Mouse (Mus musculus) c-Kit-positive CD71-positive TER-119-positive erythroid progenitor cells, embryonic 14.5 days (primary cell): ENCODE data around the gene Olfr509.
"Not testable (repeated sequence)": the region's sequence is repeated elsewhere in the genome, so short reads cannot be mapped to it uniquely, and the experiment has no call there.

Experiments
- DNase-seq: peaks from one replicate; pipeline ENCODE4 v3.0.0-alpha.2; 2013; ENCODE audit warnings: low spot score

The Olfr509 gene

GRCm38 (mm10) chr7:108651806-108652205 lies at the start of gene Olfr509:
Gene Olfr509, minus strand, starts transcription at chr7:108651906.
- no peak for DNase-seq

- DNase-seq: no peak
Observed at GRCm38 (mm10) chr7:108678886-108679285, 27.2 kb upstream of the Olfr509 start.

GRCm38 (mm10) chr7:108671058-108671457 lies 19.4 kb upstream of the Olfr509 start:
- DNase-seq: no peak

GRCm38 (mm10) chr7:108666118-108666517 lies 14.4 kb upstream of the Olfr509 start, which contains the start of gene Olfr510:
Gene Olfr510, plus strand, starts transcription at chr7:108666418.
- no peak for DNase-seq

GRCm38 (mm10) chr7:108662419-108662818 lies 10.7 kb upstream of the Olfr509 start:
- DNase-seq: no peak

GRCm38 (mm10) chr7:108629694-108630093 lies 22.0 kb downstream of the Olfr509 start, which contains the start of gene Olfr508:
Gene Olfr508, plus strand, starts transcription at chr7:108629994.
- DNase-seq: no peak

- DNase-seq: no peak
Observed at GRCm38 (mm10) chr7:108621514-108621913, 30.2 kb downstream of the Olfr509 start, which contains the start of gene Olfr507. Gene Olfr507, plus strand, starts transcription at chr7:108621814.

GRCm38 (mm10) chr7:108616781-108617180 lies 34.9 kb downstream of the Olfr509 start:
- DNase-seq: not testable (repeated sequence)

- DNase-seq: no peak
Observed at GRCm38 (mm10) chr7:108614110-108614509, 37.6 kb downstream of the Olfr509 start.

GRCm38 (mm10) chr7:108610487-108610886 lies 41.2 kb downstream of the Olfr509 start, which contains the start of gene Olfr506:
Gene Olfr506, plus strand, starts transcription at chr7:108610787.
- no peak for DNase-seq

- DNase-seq: not testable (repeated sequence)
Observed at GRCm38 (mm10) chr7:108601916-108602315, 49.8 kb downstream of the Olfr509 start.
